Mouse (Mus musculus) kidney, embryonic 14.5 days (tissue): ENCODE measurements at regions not wholly inside any gene's neighbourhood (a gene's known extent, or its start where the extent isn't known, plus 50 kb on each side); places are given as distances from the start of the nearest gene placed in this dataset.

ENCODE experiments used
- ATAC-seq: fragments of 200-750 bp; cut with Nextera tagmentation; 2 replicates; pipeline ENCODE4 v1.8.0; 2017; ENCODE audit warnings: moderate number of reproducible peaks, mild to moderate bottlenecking, moderate TSS enrichment, moderate library complexity; ENCODE audit not compliant: low FRiP score, low TSS enrichment
- H3K27ac ChIP-seq: fragments of 300-500 bp; sonication (generic); 2 replicates; pipeline ENCODE4 v1.5.1; 2014; ENCODE audit warnings: low read depth, mild to moderate bottlenecking, low read length, moderate library complexity, mixed read lengths
- H3K27me3 ChIP-seq: fragments of 300-500 bp; sonication (generic); 2 replicates; pipeline ENCODE4 v1.6.1; 2014; ENCODE audit warnings: mild to moderate bottlenecking, low read length; ENCODE audit not compliant: control insufficient read depth, insufficient read depth
- H3K36me3 ChIP-seq: fragments of 300-500 bp; sonication (generic); 2 replicates; pipeline ENCODE4 v1.6.1; 2014; ENCODE audit warnings: low read length, mixed read lengths; ENCODE audit not compliant: control insufficient read depth, insufficient read depth
- H3K4me1 ChIP-seq: fragments of 300-500 bp; sonication (generic); 2 replicates; pipeline ENCODE4 v1.6.1; 2014; ENCODE audit warnings: low read length, mixed read lengths; ENCODE audit not compliant: control insufficient read depth, insufficient read depth
- H3K4me2 ChIP-seq: fragments of 300-500 bp; sonication (generic); replicated peaks from 2 replicates; pipeline ENCODE4 v1.6.1; 2014; ENCODE audit warnings: low read depth, mild to moderate bottlenecking, low read length
- H3K4me3 ChIP-seq: fragments of 300-500 bp; sonication (generic); 2 replicates; pipeline ENCODE4 v1.5.1; 2014; ENCODE audit warnings: mild to moderate bottlenecking, low read length
- H3K9ac ChIP-seq: fragments of 300-500 bp; sonication (generic); 2 replicates; pipeline ENCODE4 v1.6.1; 2014; ENCODE audit warnings: low read depth, mild to moderate bottlenecking, low read length, moderate library complexity
- H3K9me3 ChIP-seq: fragments of 300-500 bp; sonication (generic); 2 replicates; pipeline ENCODE4 v1.6.1; 2016; ENCODE audit warnings: low read length; ENCODE audit not compliant: control insufficient read depth
- WGBS: fragments of 180-500 bp; shearing (Covaris S2); extraction: QIAGEN DNeasy Blood & Tissue Kit; methylation state at CpG from one replicate; pipeline ENCODE4 v1.1.7; 2014; 5-methylcytosine and 5-hydroxymethylcytosine counted together

DNA sequence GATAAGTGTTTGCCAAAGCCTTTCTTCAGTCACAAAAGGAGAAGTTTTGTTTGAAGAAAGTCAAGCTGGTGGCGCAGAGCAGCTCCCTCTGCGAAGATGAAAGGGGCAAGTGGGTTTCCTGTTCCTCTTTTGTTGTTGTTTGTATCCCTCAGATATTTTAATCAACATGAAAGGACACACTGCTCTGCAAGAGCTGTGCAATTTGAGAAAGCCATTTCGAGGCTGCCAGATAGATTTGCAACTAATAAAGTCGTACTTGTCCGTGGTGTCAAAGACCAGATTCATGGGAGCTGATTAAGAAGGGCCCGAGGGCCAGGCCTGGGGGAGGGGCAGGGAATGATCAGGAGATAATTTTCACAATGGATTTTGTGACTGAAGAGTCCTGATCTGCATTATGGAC, 177.7 kb downstream of the Pros1 start:
- Histone ChIP-seq H3K9me3 (no peaks in the 10 kb centered on the region), H3K36me3 (no peaks in the 10 kb centered on the region), H3K4me2 (no peak overlapping the region), H3K4me1 (no peaks in the 10 kb centered on the region), H3K4me3 (no peak overlapping the region), H3K27ac (no peak overlapping the region), H3K27me3 (no peaks in the 10 kb centered on the region), H3K9ac (no peak overlapping the region)
- no peak for ATAC-seq
- 23% methylated on average over 6 of the region's 6 CpGs for WGBS

- ATAC-seq, result no peak
- no peaks in the 10 kb centered on the region for H3K9me3 ChIP-seq
- WGBS, result 81% methylated on average over 1 of the region's 1 CpGs
Measured at GRCm38 (mm10) chr16:63049100-63049499, 195.0 kb downstream of the Pros1 start.

DNA sequence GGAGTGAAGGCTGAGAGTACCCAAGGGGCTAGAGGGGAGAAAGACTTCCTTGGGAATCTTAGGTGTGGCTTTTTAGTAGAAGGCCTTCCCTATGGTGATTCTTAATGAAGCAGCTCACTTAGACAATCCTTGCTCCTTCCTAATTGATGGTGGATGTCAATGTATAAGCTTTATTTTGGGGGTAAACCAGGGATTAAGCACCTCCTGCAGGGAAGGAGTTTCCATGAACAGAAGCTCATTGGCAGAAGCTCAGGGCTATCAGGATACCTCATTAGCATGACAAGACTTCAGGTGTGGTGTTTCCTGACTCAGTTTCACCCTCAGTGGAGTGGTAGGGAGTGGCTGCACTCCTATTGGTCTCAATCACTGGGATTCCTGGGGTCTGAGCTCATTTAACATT, 208.8 kb downstream of the Pros1 start:
- H3K4me3 ChIP-seq, result no peak overlapping the region
- ATAC-seq, result no peak
- H3K9me3 ChIP-seq, result no peaks in the 10 kb centered on the region
- no peak overlapping the region for H3K4me2 ChIP-seq
- no peaks in the 10 kb centered on the region for H3K27me3 ChIP-seq
- no peaks in the 10 kb centered on the region for H3K4me1 ChIP-seq
- H3K36me3 ChIP-seq, result no peaks in the 10 kb centered on the region
- no peak overlapping the region for H3K9ac ChIP-seq
- H3K27ac ChIP-seq, result no peak overlapping the region

More at GRCm38 (mm10) chr16:63049100-63049499, 195.0 kb downstream of the Pros1 start:
- no peaks in the 10 kb centered on the region for H3K36me3 ChIP-seq
- H3K27me3 ChIP-seq, result no peaks in the 10 kb centered on the region
- H3K4me1 ChIP-seq, result no peaks in the 10 kb centered on the region
- H3K27ac ChIP-seq, result no peak overlapping the region
- H3K4me3 ChIP-seq, result no peak overlapping the region
- H3K4me2 ChIP-seq, result no peak overlapping the region
- H3K9ac ChIP-seq, result no peak overlapping the region

DNA sequence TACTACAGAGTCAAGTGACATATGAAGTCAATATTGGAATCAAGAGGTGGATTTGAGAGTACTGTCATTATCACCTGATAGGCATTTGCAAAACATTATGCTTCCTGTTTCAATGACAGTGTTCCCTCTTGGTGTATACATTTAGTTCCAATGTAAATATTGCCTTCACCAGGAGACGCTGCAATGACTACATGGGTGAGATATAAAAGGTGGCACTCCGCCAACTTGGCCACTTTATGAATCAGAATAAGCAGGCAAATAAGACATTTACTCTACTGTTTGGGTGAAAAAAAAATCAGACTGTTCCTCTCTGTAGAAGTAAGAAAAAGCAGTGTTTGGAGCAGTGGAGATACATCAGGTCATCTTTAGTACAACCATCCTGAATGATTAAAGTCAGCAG, 215.9 kb downstream of the Pros1 start:
- Histone ChIP-seq H3K4me1 (no peaks in the 10 kb centered on the region), H3K36me3 (no peaks in the 10 kb centered on the region), H3K9me3 (no peaks in the 10 kb centered on the region), H3K9ac (no peak overlapping the region), H3K27ac (no peak overlapping the region), H3K4me2 (no peak overlapping the region), H3K27me3 (no peaks in the 10 kb centered on the region), H3K4me3 (no peak overlapping the region)
- WGBS, result 70% methylated on average over 2 of the region's 2 CpGs
- ATAC-seq, result no peak

DNA sequence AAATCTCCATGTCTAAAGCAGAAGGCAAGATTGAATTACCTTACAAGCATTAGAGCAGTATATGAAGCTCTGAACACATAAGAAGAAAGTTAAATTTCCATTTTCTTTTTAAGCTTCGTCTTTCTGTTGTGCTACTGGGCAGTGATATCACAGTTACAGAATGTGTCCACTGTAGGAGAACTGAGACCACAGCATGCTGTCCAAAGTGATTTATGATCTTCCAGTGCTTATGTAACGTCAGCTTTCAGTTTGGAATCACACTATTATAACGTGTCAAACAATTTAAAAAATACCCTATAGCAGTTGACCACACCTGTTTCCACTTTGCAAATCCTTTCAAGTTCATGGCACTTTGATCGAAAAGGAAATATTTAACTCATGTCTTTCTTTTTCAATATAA, 221.7 kb downstream of the Pros1 start:
- ATAC-seq, result no peak
- Histone ChIP-seq H3K4me2 (no peak overlapping the region), H3K4me1 (no peaks in the 10 kb centered on the region), H3K9ac (no peak overlapping the region), H3K4me3 (no peak overlapping the region), H3K9me3 (no peaks in the 10 kb centered on the region), H3K36me3 (no peaks in the 10 kb centered on the region), H3K27me3 (no peaks in the 10 kb centered on the region), H3K27ac (no peak overlapping the region)
- WGBS, result 50% methylated on average over 4 of the region's 4 CpGs

- no peak overlapping the region for H3K4me2 ChIP-seq
- H3K4me1 ChIP-seq, result no peaks in the 10 kb centered on the region
- no peak for ATAC-seq
- no peak overlapping the region for H3K9ac ChIP-seq
- no peaks in the 10 kb centered on the region for H3K27me3 ChIP-seq
- H3K27ac ChIP-seq, result no peak overlapping the region
- 67% methylated on average over 3 of the region's 3 CpGs for WGBS
- H3K9me3 ChIP-seq, result no peaks in the 10 kb centered on the region
- H3K36me3 ChIP-seq, result no peaks in the 10 kb centered on the region
- H3K4me3 ChIP-seq, result no peak overlapping the region
Measured at GRCm38 (mm10) chr16:63081383-63081782, 227.3 kb downstream of the Pros1 start.

- H3K4me2 ChIP-seq, result no peak overlapping the region
- H3K4me1 ChIP-seq, result no peaks in the 10 kb centered on the region
- H3K9ac ChIP-seq, result no peak overlapping the region
- no peaks in the 10 kb centered on the region for H3K36me3 ChIP-seq
- no peak overlapping the region for H3K4me3 ChIP-seq
- no peak for ATAC-seq
- no peaks in the 10 kb centered on the region for H3K9me3 ChIP-seq
- 74% methylated on average over 5 of the region's 5 CpGs for WGBS
- no peak overlapping the region for H3K27ac ChIP-seq
- no peaks in the 10 kb centered on the region for H3K27me3 ChIP-seq
Measured at GRCm38 (mm10) chr16:63083256-63083655, 229.1 kb downstream of the Pros1 start.

DNA sequence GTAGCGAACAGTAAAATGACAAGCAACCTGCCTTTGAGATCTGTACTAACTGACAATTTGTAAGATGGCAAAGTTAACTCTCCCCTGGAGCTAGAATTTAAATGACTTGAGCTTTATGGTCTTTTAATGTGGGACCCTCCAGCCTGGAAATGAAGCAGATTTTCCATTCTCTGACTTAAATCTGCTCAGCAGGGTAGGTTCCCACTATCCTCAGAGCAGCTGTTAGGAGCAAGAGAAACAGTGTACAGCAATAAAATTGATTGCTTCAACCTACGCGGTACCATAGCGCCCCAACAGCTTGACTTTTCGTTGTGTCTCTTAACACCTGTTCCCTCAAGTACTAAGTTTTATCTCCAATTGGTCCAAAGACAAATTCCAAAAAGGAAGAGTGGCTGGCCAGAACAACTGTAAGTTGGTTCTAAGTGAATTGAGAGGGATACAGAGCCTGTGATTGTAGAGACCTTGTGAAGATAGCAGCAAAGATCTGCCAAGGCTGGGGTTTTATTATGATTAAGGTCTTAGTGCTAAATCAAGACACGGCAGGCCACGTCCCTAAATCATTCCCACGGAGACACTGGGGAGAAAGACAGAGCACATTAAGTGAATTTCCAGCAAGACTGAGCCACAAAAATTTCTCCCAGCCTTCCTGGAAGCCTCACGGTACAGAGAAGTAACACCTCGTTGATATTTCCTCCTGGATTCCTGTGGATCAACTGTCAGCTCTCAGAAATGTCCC, 230.1 kb downstream of the Pros1 start:
- H3K4me2 ChIP-seq, result no peak overlapping the region
- ATAC-seq, result no peak
- H3K27ac ChIP-seq, result no peak overlapping the region
- H3K4me3 ChIP-seq, result no peak overlapping the region
- H3K27me3 ChIP-seq, result no peaks in the 10 kb centered on the region
- no peaks in the 10 kb centered on the region for H3K4me1 ChIP-seq
- no peak overlapping the region for H3K9ac ChIP-seq
- WGBS, result 37% methylated on average over 10 of the region's 10 CpGs
- H3K36me3 ChIP-seq, result no peaks in the 10 kb centered on the region
- H3K9me3 ChIP-seq, result no peaks in the 10 kb centered on the region

- no peak overlapping the region for H3K4me2 ChIP-seq
- H3K9ac ChIP-seq, result no peak overlapping the region
- H3K9me3 ChIP-seq, result no peaks in the 10 kb centered on the region
- no peaks in the 10 kb centered on the region for H3K27me3 ChIP-seq
- no peaks in the 10 kb centered on the region for H3K36me3 ChIP-seq
- 77% methylated on average over 9 of the region's 9 CpGs for WGBS
- no peak for ATAC-seq
- H3K4me1 ChIP-seq, result no peaks in the 10 kb centered on the region
- no peak overlapping the region for H3K4me3 ChIP-seq
- H3K27ac ChIP-seq, result no peak overlapping the region
Measured at GRCm38 (mm10) chr16:63086086-63086796, 232.1 kb downstream of the Pros1 start.
